Mouse (Mus musculus) megakaryocyte, adult 5-6 weeks (primary cell): Measurements from ENCODE around the gene Gm960. TPM values are rescaled to one million over a fixed set of nuclear protein-coding genes. Genes with fewer than 3 reads are reported as not detected.
"Not testable (repeated sequence)": the region's sequence is repeated elsewhere in the genome, so short reads cannot be mapped to it uniquely, and the experiment has no call there.

Experiments used
- ATAC-seq: 2 replicates; pipeline ENCODE4 v1.8.0; 2016; ENCODE audit warnings: mild to moderate bottlenecking, inconsistent platforms; ENCODE audit not compliant: poor library complexity, severe bottlenecking
- total RNA-seq, 2 experiments: library from RNA; stranded (forward) in 1 of 2; stranded (reverse) in 1 of 2; fragments of 153-499, 151-499 nt in 1 of 2; fragments of 221-1000, 200-1000 nt in 1 of 2; gene quantifications; 2 replicates each; pipeline versions ENCODE4 v1.2.3 to v1.2.4; 2015 to 2017

The Gm960 gene
- total RNA-seq, 2 experiments from 2014 or later: not detected

- no peak for ATAC-seq
Measured at GRCm38 (mm10) chr19:4596071-4596470, 102.4 kb downstream of the Gm960 start.

- no peak for ATAC-seq
Measured at GRCm38 (mm10) chr19:4593792-4594522, 104.5 kb downstream of the Gm960 start.

GRCm38 (mm10) chr19:4590025-4590424 lies 108.4 kb downstream of the Gm960 start:
- no peak for ATAC-seq

GRCm38 (mm10) chr19:4589081-4589480 lies 109.4 kb downstream of the Gm960 start:
- ATAC-seq: no peak

GRCm38 (mm10) chr19:4588430-4588829 lies 110.0 kb downstream of the Gm960 start:
- ATAC-seq: no peak

- ATAC-seq: no peak
Measured at GRCm38 (mm10) chr19:4587426-4587825, 111.0 kb downstream of the Gm960 start.

GRCm38 (mm10) chr19:4586783-4587182 lies 111.7 kb downstream of the Gm960 start:
- not testable (repeated sequence) for ATAC-seq

GRCm38 (mm10) chr19:4583856-4584255 lies 114.6 kb downstream of the Gm960 start:
- ATAC-seq: no peak

GRCm38 (mm10) chr19:4579296-4579695 lies 119.2 kb downstream of the Gm960 start:
- ATAC-seq: no peak

GRCm38 (mm10) chr19:4578799-4579198 lies 119.7 kb downstream of the Gm960 start:
- ATAC-seq: no peak

Other genes with a start within 250 kb of the Gm960 start
- not detected in 2 replicates for gene Syt12, start 221.2 kb downstream of the Gm960 start, total RNA-seq (2015)
- gene Syt12, start 221.2 kb downstream of the Gm960 start, total RNA-seq (2017): not detected in 2 replicates
- not detected in 2 replicates for gene 2010003K11Rik, start 200.1 kb downstream of the Gm960 start, total RNA-seq (2015)
- gene 2010003K11Rik, start 200.1 kb downstream of the Gm960 start, total RNA-seq (2017): not detected in 2 replicates
- gene Pcx, start 188.2 kb downstream of the Gm960 start, total RNA-seq (2015): 0.22 and 0.64 TPM in 2 replicates
- 0.62 and 0.69 TPM in 2 replicates for gene Pcx, start 188.2 kb downstream of the Gm960 start, total RNA-seq (2017)
- gene Lrfn4, start 83.0 kb downstream of the Gm960 start, total RNA-seq (2015): 0.09 and 0.30 TPM in 2 replicates
- 0.29 and 0.65 TPM in 2 replicates for gene Lrfn4, start 83.0 kb downstream of the Gm960 start, total RNA-seq (2017)
- 18.4 and 23.4 TPM in 2 replicates for gene Rce1, start 73.0 kb downstream of the Gm960 start, total RNA-seq (2015)
- gene Rce1, start 73.0 kb downstream of the Gm960 start, total RNA-seq (2017): 12.4 and 20.0 TPM in 2 replicates
- not detected in 2 replicates for gene Sptbn2, start 12.5 kb upstream of the Gm960 start, total RNA-seq (2015)
- gene Sptbn2, start 12.5 kb upstream of the Gm960 start, total RNA-seq (2017): not detected in 2 replicates
- 13.3 and 14.9 TPM in 2 replicates for gene Rbm4b, start 57.8 kb upstream of the Gm960 start, total RNA-seq (2015)
- gene Rbm4b, start 57.8 kb upstream of the Gm960 start, total RNA-seq (2017): 10.8 and 14.2 TPM in 2 replicates
- gene Rbm4, start 95.2 kb upstream of the Gm960 start, total RNA-seq (2015): 22.5 and 30.0 TPM in 2 replicates
- gene Rbm4, start 95.2 kb upstream of the Gm960 start, total RNA-seq (2017): 45.2 and 51.7 TPM in 2 replicates
- 13.2 and 22.5 TPM in 2 replicates for gene Gm21992, start 112.9 kb upstream of the Gm960 start, total RNA-seq (2015)
- gene Gm21992, start 112.9 kb upstream of the Gm960 start, total RNA-seq (2017): 34.1 and 52.3 TPM in 2 replicates
- gene Rbm14, start 113.0 kb upstream of the Gm960 start, total RNA-seq (2015): 25.3 and 30.6 TPM in 2 replicates
- 13.1 and 13.8 TPM in 2 replicates for gene Rbm14, start 113.0 kb upstream of the Gm960 start, total RNA-seq (2017)
- 20.0 and 22.0 TPM in 2 replicates for gene Ccs, start 140.7 kb upstream of the Gm960 start, total RNA-seq (2015)
- 24.1 and 26.6 TPM in 2 replicates for gene Ccs, start 140.7 kb upstream of the Gm960 start, total RNA-seq (2017)
- gene Ccdc87, start 140.7 kb upstream of the Gm960 start, total RNA-seq (2015): not detected in 2 replicates
- gene Ccdc87, start 140.7 kb upstream of the Gm960 start, total RNA-seq (2017): not detected in 2 replicates
- gene Ctsf, start 156.5 kb upstream of the Gm960 start, total RNA-seq (2015): 0.09 TPM in 1 of 2 replicates, not detected in the other
- 0.08 and 0.44 TPM in 2 replicates for gene Ctsf, start 156.5 kb upstream of the Gm960 start, total RNA-seq (2017)
- gene Actn3, start 179.2 kb upstream of the Gm960 start, total RNA-seq (2015): 0.14 and 0.25 TPM in 2 replicates
- 0.07 and 0.53 TPM in 2 replicates for gene Actn3, start 179.2 kb upstream of the Gm960 start, total RNA-seq (2017)
- gene Zdhhc24, start 180.0 kb upstream of the Gm960 start, total RNA-seq (2015): 5.3 and 5.8 TPM in 2 replicates
- gene Zdhhc24, start 180.0 kb upstream of the Gm960 start, total RNA-seq (2017): 7.1 and 7.6 TPM in 2 replicates
- gene Bbs1, start 208.0 kb upstream of the Gm960 start, total RNA-seq (2015): 0.07 TPM in 1 of 2 replicates, not detected in the other
- gene Bbs1, start 208.0 kb upstream of the Gm960 start, total RNA-seq (2017): 0.08 and 0.37 TPM in 2 replicates
- gene Dpp3, start 229.6 kb upstream of the Gm960 start, total RNA-seq (2015): 21.2 and 21.7 TPM in 2 replicates
- 36.1 and 44.4 TPM in 2 replicates for gene Dpp3, start 229.6 kb upstream of the Gm960 start, total RNA-seq (2017)
- 0.49 TPM in 1 of 2 replicates, not detected in the other for gene Peli3, start 244.5 kb upstream of the Gm960 start, total RNA-seq (2015)
- gene Peli3, start 244.5 kb upstream of the Gm960 start, total RNA-seq (2017): 0.51 and 0.85 TPM in 2 replicates